In genomic region chr15:6245950-6246894, GRCm38 (mm10) we compare ENCODE assay signal across 15 mouse cellular contexts. TPM values are rescaled to one million over a fixed set of nuclear protein-coding genes. Genes with fewer than 3 reads are reported as not detected.
DNase-seq lines count a peak whose midpoint lies in the region; ATAC-seq and TF ChIP-seq lines count a peak whose summit lies in the region.
"Had no signal": no experiment of that assay in that cellular context is flagged by ENCODE, and none has a peak within 500 bp of the region (broad histone marks: within the 10 kb centered on the region; RNA-seq: fewer than 3 reads in every experiment).

No protein-coding gene starts in this region.

- no peaks in the 10 kb centered on the region for H3K27me3 ChIP-seq in heart, embryonic 10.5 days (ENCODE audit: insufficient read depth, poor library complexity, severe bottlenecking)
- H3K27me3 ChIP-seq in heart, embryonic 12.5 days (replicated peaks): no peaks in the 10 kb centered on the region
- no peaks in the 10 kb centered on the region for H3K27me3 ChIP-seq in midbrain, embryonic 11.5 days (ENCODE audit: control insufficient read depth, insufficient read depth, low read length)
- no peaks in the 10 kb centered on the region for H3K27me3 ChIP-seq in midbrain, embryonic 10.5 days (ENCODE audit: low read depth, poor library complexity, severe bottlenecking)
- H3K27me3 ChIP-seq in forebrain, postnatal 0 days (ENCODE audit: insufficient read depth, low read length): no peaks in the 10 kb centered on the region
- no peaks in the 10 kb centered on the region for H3K27me3 ChIP-seq in midbrain, postnatal 0 days (ENCODE audit: insufficient read depth, low read length)

- peaks cover 7% of the 10 kb centered on the region; the same call in 1 of the 2 replicates for H3K4me1 ChIP-seq in heart, embryonic 10.5 days
- H3K4me1 ChIP-seq in heart, embryonic 12.5 days (replicated peaks): peaks cover 3% of the 10 kb centered on the region; the same call in 1 of the 2 replicates
- H3K4me1 ChIP-seq in midbrain, embryonic 11.5 days (ENCODE audit: control insufficient read depth, insufficient read depth, low read length): no peaks in the 10 kb centered on the region
- H3K4me1 ChIP-seq in midbrain, embryonic 10.5 days: peaks cover 3% of the 10 kb centered on the region; the same call in 1 of the 2 replicates
- H3K4me1 ChIP-seq in forebrain, postnatal 0 days (ENCODE audit: insufficient read depth): no peaks in the 10 kb centered on the region; the same call in 1 of the 2 replicates
- no peaks in the 10 kb centered on the region for H3K4me1 ChIP-seq in midbrain, postnatal 0 days (ENCODE audit: insufficient read depth, low read length)

- no peaks in the 10 kb centered on the region for H3K9me3 ChIP-seq in heart, embryonic 10.5 days
- H3K9me3 ChIP-seq in heart, embryonic 12.5 days (replicated peaks): no peaks in the 10 kb centered on the region
- no peaks in the 10 kb centered on the region for H3K9me3 ChIP-seq in midbrain, embryonic 11.5 days (ENCODE audit: control insufficient read depth, low read length)
- H3K9me3 ChIP-seq in midbrain, embryonic 10.5 days (replicated peaks): no peaks in the 10 kb centered on the region
- no peaks in the 10 kb centered on the region for H3K9me3 ChIP-seq in forebrain, postnatal 0 days (ENCODE audit: low read length)
- no peaks in the 10 kb centered on the region for H3K9me3 ChIP-seq in midbrain, postnatal 0 days (ENCODE audit: low read length)

- no peak overlapping the region for H3K27ac ChIP-seq in heart, embryonic 10.5 days
- no peak overlapping the region for H3K27ac ChIP-seq in heart, embryonic 12.5 days (ENCODE audit: poor library complexity, severe bottlenecking)
- H3K27ac ChIP-seq in midbrain, embryonic 11.5 days (ENCODE audit: low read depth, low read length): no peak overlapping the region
- H3K27ac ChIP-seq in midbrain, embryonic 10.5 days (replicated peaks): no peak overlapping the region
- H3K27ac ChIP-seq in forebrain, postnatal 0 days (ENCODE audit: low read depth, low read length): no peak overlapping the region
- no peak overlapping the region for H3K27ac ChIP-seq in midbrain, postnatal 0 days (ENCODE audit: low read depth, low read length)
- H3K27ac ChIP-seq: liver, embryonic 14.5 days had no signal

- no peak overlapping the region for H3K4me3 ChIP-seq in heart, embryonic 10.5 days
- H3K4me3 ChIP-seq in heart, embryonic 12.5 days: no peak overlapping the region
- no peak overlapping the region for H3K4me3 ChIP-seq in midbrain, embryonic 11.5 days (ENCODE audit: low read depth, low read length)
- H3K4me3 ChIP-seq in midbrain, embryonic 10.5 days: no peak overlapping the region
- H3K4me3 ChIP-seq in forebrain, postnatal 0 days (ENCODE audit: low read depth, low read length): no peak overlapping the region
- no peak overlapping the region for H3K4me3 ChIP-seq in midbrain, postnatal 0 days (ENCODE audit: low read depth, low read length)

- 67% methylated on average over 9 of the region's 9 CpGs for WGBS in heart, embryonic 10.5 days
- 70% methylated on average over 9 of the region's 9 CpGs for WGBS in heart, embryonic 12.5 days
- WGBS in midbrain, embryonic 11.5 days: 81% methylated on average over 9 of the region's 9 CpGs
- WGBS in midbrain, embryonic 10.5 days: 83% methylated on average over 9 of the region's 9 CpGs
- WGBS in forebrain, postnatal 0 days: 37% methylated on average over 9 of the region's 9 CpGs
- 74% methylated on average over 9 of the region's 9 CpGs for WGBS in midbrain, postnatal 0 days

- peak; percentile 25 for DNase-seq in heart, embryonic 10.5 days (ENCODE audit: low spot score)
- DNase-seq in midbrain, embryonic 11.5 days (ENCODE audit: low spot score, missing footprints): peak; percentile 39
- no peak for DNase-seq in midbrain, embryonic 10.5 days (ENCODE audit: low spot score)
- peak; percentile 28 for DNase-seq in forebrain, postnatal 0 days
- peak; percentile 14 for DNase-seq in midbrain, postnatal 0 days (ENCODE audit: low spot score)
- no peak for DNase-seq in embryo, embryonic 10.5 days (ENCODE audit: low spot score)
- no peak for DNase-seq in spleen, postnatal 14 days (ENCODE audit: low spot score in 2 of 2)
- DNase-seq: adrenal gland, adult 2 months; cerebellum, adult 8-10 months; gastrocnemius, postnatal 14 days; lung, postnatal 10 days; right cerebral cortex, postnatal 14 days; thymus, adult 18-20 months had no signal

- H3K4me2 ChIP-seq in heart, embryonic 12.5 days: no peak overlapping the region
- no peak overlapping the region for H3K4me2 ChIP-seq in midbrain, embryonic 11.5 days
- H3K4me2 ChIP-seq in forebrain, postnatal 0 days (ENCODE audit: low read depth): no peak overlapping the region
- H3K4me2 ChIP-seq in midbrain, postnatal 0 days (ENCODE audit: low read depth, low read length, poor library complexity, severe bottlenecking): no peak overlapping the region

- no peak overlapping the region for H3K9ac ChIP-seq in heart, embryonic 12.5 days
- H3K9ac ChIP-seq in midbrain, embryonic 11.5 days (ENCODE audit: low read length): no peak overlapping the region
- no peak overlapping the region for H3K9ac ChIP-seq in forebrain, postnatal 0 days
- H3K9ac ChIP-seq in midbrain, postnatal 0 days (replicated peaks; ENCODE audit: low read length, poor library complexity, severe bottlenecking): 0 out of 2 replicates have a peak overlapping the region, but pooled peaks have one; percentile 29
- H3K9ac ChIP-seq: liver, embryonic 14.5 days had no signal

- ATAC-seq in heart, embryonic 12.5 days (ENCODE audit: insufficient number of reproducible peaks, low FRiP score): no peak
- no peak for ATAC-seq in midbrain, embryonic 11.5 days (ENCODE audit: low FRiP score)
- peak; percentile 32 for ATAC-seq in forebrain, postnatal 0 days
- no peak for ATAC-seq in midbrain, postnatal 0 days (ENCODE audit: low FRiP score)

- H3K36me3 ChIP-seq in heart, embryonic 10.5 days: no peaks in the 10 kb centered on the region
- no peaks in the 10 kb centered on the region for H3K36me3 ChIP-seq in heart, embryonic 12.5 days
- no peaks in the 10 kb centered on the region for H3K36me3 ChIP-seq in midbrain, embryonic 11.5 days (ENCODE audit: control insufficient read depth, insufficient read depth, low read length)
- no peaks in the 10 kb centered on the region for H3K36me3 ChIP-seq in midbrain, embryonic 10.5 days
- no peaks in the 10 kb centered on the region for H3K36me3 ChIP-seq in forebrain, postnatal 0 days (ENCODE audit: insufficient read depth)
- H3K36me3 ChIP-seq in midbrain, postnatal 0 days (ENCODE audit: insufficient read depth, low read length): no peaks in the 10 kb centered on the region

- no peak for TF ChIP-seq CTCF in forebrain, postnatal 0 days (IDR thresholded peaks at IDR 0.05; ENCODE audit: low read depth)
- TF ChIP-seq CTCF in midbrain, postnatal 0 days (IDR thresholded peaks at IDR 0.05): no peak

RNA-seq across cellular contexts. Expression of gene Dab2, which starts 53.4 kb away (rescaled TPM):
- 37.0 and 45.7 TPM in 2 replicates for polyA plus RNA-seq in heart, embryonic 10.5 days (2016; fragmentation: Nextera tagmentation; extraction: Ambion mirVana)
- polyA plus RNA-seq in heart, embryonic 12.5 days (2016; fragmentation: Nextera tagmentation; extraction: Ambion mirVana): 47.1 and 52.3 TPM in 2 replicates
- polyA plus RNA-seq in midbrain, embryonic 11.5 days (2014; fragmentation: Nextera tagmentation; extraction: Ambion mirVana): 62.1 and 85.2 TPM in 2 replicates
- 37.8 and 53.4 TPM in 2 replicates for polyA plus RNA-seq in midbrain, embryonic 10.5 days (2016; fragmentation: Nextera tagmentation; extraction: Ambion mirVana)
- total RNA-seq in forebrain, postnatal 0 days (2014; rRNA removed): 7.6 and 18.2 TPM in 2 replicates
- 14.3 and 14.5 TPM in 2 replicates for polyA plus RNA-seq in forebrain, postnatal 0 days (2015; fragmentation: Nextera tagmentation; extraction: Ambion mirVana)
- total RNA-seq in midbrain, postnatal 0 days (2014; rRNA removed): 13.4 and 16.0 TPM in 2 replicates
- 15.5 and 16.9 TPM in 2 replicates for polyA plus RNA-seq in midbrain, postnatal 0 days (2015; fragmentation: Nextera tagmentation; extraction: Ambion mirVana)

Comparison
In these comparisons a context has a peak if more than half of its experiments do, and no peak if none do; other contexts are left out.
1. DNase-seq: peak in heart, embryonic 10.5 days (single experiment), midbrain, embryonic 11.5 days (single experiment), forebrain, postnatal 0 days (single experiment) and midbrain, postnatal 0 days (single experiment); none in midbrain, embryonic 10.5 days (single experiment), embryo, embryonic 10.5 days (single experiment) and spleen, postnatal 14 days (0 of 2).